Mouse (Mus musculus): ENCODE results near the gene Ccn2.
A peak's percentile ranks its signal among the peaks of the same experiment; 100 is the strongest.
"Not testable (repeated sequence)": the region's sequence is repeated elsewhere in the genome, so short reads cannot be mapped to it uniquely, and the experiment has no call there.

Ccn2 gene

GRCm38 (mm10) chr10:24603727-24604126 lies 8.5 kb downstream of the Ccn2 start:
- DNase-seq, result no peak

- DNase-seq, result no peak
These were observed 13.9 kb downstream of the Ccn2 start for GRCm38 (mm10) chr10:24609146-24609545.

- DNase-seq, result no peak
These were observed 14.5 kb downstream of the Ccn2 start for GRCm38 (mm10) chr10:24609766-24610165.

GRCm38 (mm10) chr10:24614726-24615125 lies 19.5 kb downstream of the Ccn2 start:
- DNase-seq, result no peak

GRCm38 (mm10) chr10:24615799-24616198 lies 20.6 kb downstream of the Ccn2 start:
- no peak for DNase-seq

GRCm38 (mm10) chr10:24616572-24616971 lies 21.3 kb downstream of the Ccn2 start:
- DNase-seq, result not testable (repeated sequence)

GRCm38 (mm10) chr10:24621572-24621971 lies 26.3 kb downstream of the Ccn2 start:
- DNase-seq, result peak; percentile 41 to 86

- peak; percentile 80 to 92 for DNase-seq
These were observed 27.3 kb downstream of the Ccn2 start for GRCm38 (mm10) chr10:24622586-24622985.

GRCm38 (mm10) chr10:24625060-24625701 lies 29.9 kb downstream of the Ccn2 start:
- peak; percentile 84 to 95 for DNase-seq

- no peak for DNase-seq
These were observed 32.0 kb downstream of the Ccn2 start for GRCm38 (mm10) chr10:24627262-24627661.

GRCm38 (mm10) chr10:24628466-24628865 lies 33.2 kb downstream of the Ccn2 start:
- no peak for DNase-seq

- peak in 1 of 2 experiments; percentile 7 for DNase-seq
These were observed 34.0 kb downstream of the Ccn2 start for GRCm38 (mm10) chr10:24629086-24629720.

- DNase-seq, result peak; percentile 52 to 87
These were observed 35.3 kb downstream of the Ccn2 start for GRCm38 (mm10) chr10:24630469-24631081.

GRCm38 (mm10) chr10:24631122-24631521 lies 35.9 kb downstream of the Ccn2 start:
- no peak for DNase-seq

- peak; percentile 26 to 58 for DNase-seq
These were observed 39.0 kb downstream of the Ccn2 start for GRCm38 (mm10) chr10:24634288-24634687.

GRCm38 (mm10) chr10:24635331-24635815 lies 40.1 kb downstream of the Ccn2 start:
- DNase-seq, result peak in 1 of 2 experiments; percentile 14

GRCm38 (mm10) chr10:24635884-24636283 lies 40.6 kb downstream of the Ccn2 start:
- no peak for DNase-seq

- peak; percentile 9 to 45 for DNase-seq
These were observed 41.7 kb downstream of the Ccn2 start for GRCm38 (mm10) chr10:24636986-24637385.

GRCm38 (mm10) chr10:24638306-24639070 lies 43.2 kb downstream of the Ccn2 start:
- DNase-seq, result peak in 1 of 2 experiments; percentile 27

- no peak for DNase-seq
These were observed 44.4 kb downstream of the Ccn2 start for GRCm38 (mm10) chr10:24639596-24639995.

GRCm38 (mm10) chr10:24640186-24640875 lies 45.1 kb downstream of the Ccn2 start:
- DNase-seq, result no peak

- no peak for DNase-seq
These were observed 46.3 kb downstream of the Ccn2 start for GRCm38 (mm10) chr10:24641416-24642140.
